Mouse (Mus musculus) T-cell, adult 2 months (primary cell): ENCODE data around the gene 9530077C05Rik.
"Not testable (repeated sequence)": the region's sequence is repeated elsewhere in the genome, so short reads cannot be mapped to it uniquely, and the experiment has no call there.

ENCODE experiments used
- DNase-seq: peaks from one replicate; pipeline ENCODE4 v3.0.0; 2022; ENCODE audit warnings: low spot score

Gene 9530077C05Rik

GRCm38 (mm10) chr9:22419877-22420276 is 8.6 kb downstream of the 9530077C05Rik start:
- no peak for DNase-seq

- DNase-seq, result no peak
Measured at GRCm38 (mm10) chr9:22420491-22420890, 9.2 kb downstream of the 9530077C05Rik start.

- DNase-seq, result no peak
Measured at GRCm38 (mm10) chr9:22422559-22422958, 11.2 kb downstream of the 9530077C05Rik start.

DNA sequence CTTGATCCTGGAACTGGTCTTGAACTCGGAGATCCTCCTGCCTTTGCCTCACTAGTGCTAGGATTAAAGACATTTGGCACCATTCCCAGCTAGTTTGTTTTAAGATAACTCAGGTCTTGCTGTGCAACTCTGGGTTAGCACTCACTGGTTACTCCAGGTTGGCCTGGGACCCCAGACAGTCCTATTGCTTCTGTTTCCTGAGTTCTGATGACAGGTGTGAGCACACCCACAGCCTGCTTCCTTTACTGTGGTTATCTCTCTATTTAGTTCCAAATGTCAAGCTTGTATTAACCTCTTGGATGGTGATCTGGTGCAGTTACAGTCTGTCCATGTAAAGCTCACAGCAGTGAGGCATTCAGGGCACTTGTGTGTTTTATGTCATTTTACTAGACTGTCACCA is 12.2 kb downstream of the 9530077C05Rik start:
- DNase-seq, result no peak

DNA sequence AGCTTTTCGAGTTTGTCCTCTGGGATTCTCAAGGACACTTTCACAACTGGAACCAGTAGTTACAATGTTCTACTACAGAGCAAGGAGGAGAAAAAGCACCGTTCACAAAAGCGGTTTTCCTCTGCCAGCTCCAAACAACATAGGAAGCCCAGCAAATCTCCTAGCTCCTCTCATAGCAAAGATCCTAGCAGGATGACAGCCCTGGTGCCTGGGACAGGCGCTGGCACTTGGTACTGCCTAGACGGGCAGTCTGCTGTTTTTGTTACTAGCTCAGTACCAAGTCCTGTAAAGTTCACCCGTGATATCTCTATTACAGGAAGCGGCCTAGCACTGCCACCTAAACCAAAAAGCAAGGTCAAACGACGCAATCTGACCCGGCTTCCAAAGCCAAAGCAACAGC is 12.9 kb downstream of the 9530077C05Rik start:
- no peak for DNase-seq

DNA sequence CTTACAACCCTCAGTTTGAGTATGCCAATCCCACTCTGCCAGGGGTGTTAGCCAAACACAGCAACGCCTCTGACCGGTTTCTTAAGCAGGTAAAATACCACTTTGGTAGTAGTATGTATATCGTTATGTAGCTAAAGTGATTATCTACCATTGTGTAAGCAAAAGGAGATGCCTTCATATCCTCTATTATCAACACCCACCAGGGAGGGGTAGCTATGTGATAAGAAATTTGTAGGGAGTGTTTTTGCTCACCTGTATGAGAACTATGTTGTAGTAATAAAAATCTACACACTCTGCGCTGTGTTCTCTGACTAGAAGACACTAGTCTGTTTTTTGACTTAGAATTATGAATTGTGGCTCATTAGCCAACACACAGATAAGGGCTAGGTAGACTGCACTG is 13.4 kb downstream of the 9530077C05Rik start:
- DNase-seq, result no peak

- no peak for DNase-seq
Measured at GRCm38 (mm10) chr9:22428028-22428665, 16.8 kb downstream of the 9530077C05Rik start.

- no peak for DNase-seq
Measured at GRCm38 (mm10) chr9:22428666-22429410, 17.5 kb downstream of the 9530077C05Rik start.

DNA sequence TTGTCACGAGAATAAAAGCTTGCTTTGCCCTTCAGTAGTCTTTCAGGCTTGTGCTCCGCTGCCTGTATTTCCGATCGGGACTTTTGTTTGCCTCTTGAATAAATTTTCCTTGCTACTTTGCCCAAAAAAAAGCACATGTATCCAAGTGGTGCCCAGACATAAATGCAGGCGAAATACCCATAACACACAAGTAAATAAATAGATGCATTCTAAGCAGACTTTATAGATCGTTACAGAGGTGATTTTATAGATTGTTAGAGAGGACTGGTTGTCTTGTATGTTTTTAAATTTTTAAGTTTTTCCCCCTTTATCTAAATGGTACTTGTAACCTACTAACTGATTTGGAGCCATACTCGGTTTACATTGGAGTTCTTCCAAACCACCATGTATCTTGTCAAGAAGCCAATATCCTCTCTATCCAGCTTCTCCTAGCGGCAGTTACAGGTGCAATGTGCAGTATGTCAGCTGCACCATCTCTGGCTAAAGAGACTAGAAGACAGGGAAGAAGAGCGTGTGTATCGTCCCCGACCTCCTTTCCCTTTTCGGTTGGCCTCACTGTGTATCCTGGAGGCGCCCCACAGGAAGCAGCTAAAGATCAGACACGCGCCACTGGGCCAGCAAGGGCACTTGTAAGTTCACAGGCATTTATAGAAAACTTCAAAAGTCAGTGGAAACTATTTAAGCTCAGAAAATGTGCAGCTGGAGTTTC is 18.4 kb downstream of the 9530077C05Rik start:
- DNase-seq, result peak; percentile 22

DNA sequence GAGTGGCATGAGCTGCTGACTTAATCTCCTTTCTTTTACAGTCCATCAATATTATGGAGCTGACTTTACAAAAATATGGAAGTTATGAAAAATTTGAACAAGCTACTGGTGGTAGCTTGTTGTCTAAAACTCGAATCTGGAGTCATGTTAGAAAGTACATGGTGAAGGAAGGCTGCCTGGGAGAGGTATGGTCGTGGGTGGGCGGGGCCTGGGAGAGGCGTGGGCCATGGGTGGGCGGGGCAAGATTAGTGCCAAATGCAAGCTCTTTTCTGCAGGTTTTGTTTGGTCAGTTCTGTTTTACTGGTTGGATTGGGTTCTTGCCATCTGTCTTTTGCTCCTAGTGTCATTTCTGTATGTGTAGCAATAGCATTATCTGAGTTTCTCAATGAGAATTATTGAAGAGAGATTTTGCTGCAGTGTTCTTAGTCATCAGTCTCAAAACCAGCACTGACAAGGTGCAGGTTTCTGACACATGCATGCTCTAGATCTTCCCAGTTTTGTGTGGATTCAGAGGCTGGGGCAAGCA is 19.1 kb downstream of the 9530077C05Rik start:
- DNase-seq, result no peak

GRCm38 (mm10) chr9:22433221-22433620 is 21.9 kb downstream of the 9530077C05Rik start:
- no peak for DNase-seq

- DNase-seq, result no peak
Measured at GRCm38 (mm10) chr9:22434101-22434500, 22.8 kb downstream of the 9530077C05Rik start.

DNA sequence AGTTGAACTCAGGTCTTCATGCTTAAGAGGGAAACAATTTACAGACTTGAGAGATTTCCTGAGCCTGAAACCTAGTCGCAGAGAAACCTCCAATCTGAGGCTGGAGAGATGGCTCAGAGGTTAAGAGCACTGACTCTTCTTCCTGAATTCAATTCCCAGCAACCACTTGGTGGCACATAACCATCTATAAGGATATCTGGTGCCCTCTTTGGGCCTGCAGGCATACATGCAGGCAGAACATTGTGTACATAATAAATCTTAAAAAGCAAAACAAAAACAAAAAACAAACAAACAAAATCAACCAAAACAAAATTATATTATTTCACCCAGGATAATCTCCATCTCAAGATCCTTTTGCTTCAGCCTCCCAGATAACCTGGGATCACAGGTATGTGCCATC is 27.5 kb downstream of the 9530077C05Rik start:
- no peak for DNase-seq

DNA sequence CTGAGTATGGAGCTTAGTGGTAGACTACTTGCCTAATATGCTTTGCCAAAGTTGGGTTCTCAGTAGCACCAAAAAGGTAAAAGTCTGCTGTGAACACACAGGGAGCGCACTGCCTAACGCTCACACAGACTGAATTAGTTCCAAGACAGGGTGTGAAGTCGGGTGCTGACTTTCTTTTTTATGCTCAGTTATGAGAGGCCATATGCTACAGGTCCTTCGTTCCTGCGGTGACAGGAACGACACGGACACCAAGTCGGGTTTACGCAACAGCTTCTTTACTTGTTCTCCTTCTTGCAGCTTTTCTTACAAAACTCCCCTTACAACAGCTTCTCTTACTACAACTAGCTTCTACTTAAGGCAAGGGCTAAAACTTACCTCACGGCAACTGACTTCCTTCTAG is 31.8 kb downstream of the 9530077C05Rik start:
- no peak for DNase-seq

DNA sequence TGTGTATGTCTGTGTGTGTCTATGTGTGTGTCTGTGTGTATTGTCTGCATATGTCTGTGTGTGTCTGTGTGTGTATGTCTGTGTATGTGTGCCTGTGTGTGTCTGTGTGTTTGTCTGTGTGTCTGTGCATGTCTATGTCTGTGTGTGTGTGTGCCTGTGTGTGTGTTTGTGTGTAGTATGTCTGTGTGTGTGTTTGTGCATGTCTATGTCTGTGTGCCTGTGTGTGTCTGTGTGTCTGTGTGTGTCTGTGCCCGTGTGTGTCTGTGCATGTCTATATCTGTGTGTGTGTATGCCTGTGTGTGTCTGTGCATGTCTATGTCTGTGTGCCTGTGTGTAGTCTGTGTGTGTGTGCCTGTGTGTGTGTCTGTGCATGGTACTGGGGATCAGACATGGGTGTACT is 33.8 kb downstream of the 9530077C05Rik start:
- DNase-seq, result no peak

GRCm38 (mm10) chr9:22447213-22447612 is 35.9 kb downstream of the 9530077C05Rik start:
- DNase-seq, result no peak

- DNase-seq, result no peak
Measured at GRCm38 (mm10) chr9:22448420-22448819, 37.1 kb downstream of the 9530077C05Rik start.

GRCm38 (mm10) chr9:22449209-22449608 is 37.9 kb downstream of the 9530077C05Rik start:
- DNase-seq, result no peak

GRCm38 (mm10) chr9:22452697-22453096 is 41.4 kb downstream of the 9530077C05Rik start:
- no peak for DNase-seq

- no peak for DNase-seq
Measured at GRCm38 (mm10) chr9:22453501-22453924, 42.2 kb downstream of the 9530077C05Rik start.

DNA sequence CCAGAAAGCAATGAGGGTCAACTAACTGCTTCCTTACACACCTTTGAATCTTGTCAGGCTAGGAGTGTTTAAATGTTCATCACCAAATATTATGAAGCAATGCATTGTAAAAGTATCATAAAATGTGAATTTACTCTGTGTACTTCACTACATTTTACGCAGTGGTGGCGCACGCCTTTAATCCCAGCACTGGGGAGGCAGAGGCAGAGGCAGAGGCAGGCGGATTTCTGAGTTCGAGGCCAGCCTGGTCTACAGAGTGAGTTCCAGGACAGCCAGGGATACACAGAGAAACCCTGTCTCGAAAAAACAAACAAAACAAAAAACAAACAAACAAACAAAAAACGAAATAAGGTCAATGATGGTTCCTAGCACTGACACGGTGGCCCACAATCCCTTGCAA is 42.7 kb downstream of the 9530077C05Rik start, which contains the start of gene Gm17545:
TSS of gene Gm17545 (plus strand) at position 301 of the 400 bp plus-strand sequence.
- DNase-seq, result not testable (repeated sequence)

DNA sequence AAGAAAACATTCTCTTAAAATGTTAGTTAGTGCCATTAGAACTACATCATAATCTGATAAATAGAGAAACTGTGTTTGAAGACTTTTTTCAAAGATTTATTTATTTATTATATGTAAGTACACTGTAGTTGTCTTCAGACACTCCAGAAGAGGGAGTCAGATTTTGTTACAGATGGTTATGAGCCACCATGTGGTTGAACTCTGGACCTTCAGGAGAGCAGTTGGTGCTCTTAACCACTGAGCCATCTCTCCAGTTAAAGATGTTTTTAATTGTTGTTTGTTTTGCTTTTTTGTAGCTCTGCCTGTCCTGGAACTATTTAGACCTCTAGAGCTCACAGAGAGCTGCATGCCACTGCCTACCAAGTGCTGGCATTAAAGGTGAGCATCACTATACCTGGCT is 43.7 kb downstream of the 9530077C05Rik start:
- no peak for DNase-seq
